8 mouse cellular contexts compared by ENCODE assay signal in the genomic region with DNA sequence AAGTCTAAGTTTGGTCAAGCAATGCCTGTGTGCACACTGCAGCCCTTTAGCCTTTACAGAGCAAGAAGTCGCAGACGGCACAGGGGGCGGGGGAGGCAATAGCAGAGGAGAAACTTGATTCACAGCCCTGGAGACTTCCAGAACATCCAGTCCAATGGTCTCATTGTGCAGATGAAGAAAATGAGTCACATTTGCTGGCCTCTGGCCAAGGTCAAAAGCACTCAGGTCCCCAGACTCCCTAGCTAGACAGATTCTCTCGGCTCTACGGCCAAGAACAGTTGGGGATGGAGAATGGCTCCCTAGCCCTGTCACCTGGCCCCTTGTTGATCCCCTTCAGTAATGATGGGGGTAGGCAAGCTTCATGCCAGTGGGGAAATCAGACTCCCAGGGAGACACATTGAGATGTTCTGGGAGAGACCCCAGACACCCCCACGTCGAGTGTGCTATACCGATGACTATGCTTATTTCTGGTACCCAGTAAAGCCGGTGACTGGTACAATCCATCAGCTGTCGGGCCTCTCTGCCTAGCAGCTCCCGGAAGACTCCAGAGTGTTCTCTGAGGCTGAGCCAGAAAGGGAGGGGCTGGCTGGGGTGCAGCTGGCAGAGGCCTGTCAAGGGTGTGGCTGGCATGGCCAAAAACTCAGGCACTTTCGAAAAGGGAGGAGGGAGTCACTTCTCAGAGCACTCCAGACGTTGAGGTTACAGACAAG. TPM values are rescaled to one million over a fixed set of nuclear protein-coding genes. Genes with fewer than 3 reads are reported as not detected.
DNase-seq lines count a peak whose midpoint lies in the region; ATAC-seq lines count a peak whose summit lies in the region.

No protein-coding gene starts in this region.

- no peak overlapping the region for H3K4me3 ChIP-seq in heart, embryonic 15.5 days
- no peak overlapping the region for H3K4me3 ChIP-seq in limb, embryonic 15.5 days
- no peak overlapping the region for H3K4me3 ChIP-seq in stomach, embryonic 14.5 days (ENCODE audit: low read depth, low read length)

- no peak for DNase-seq in frontal cortex, postnatal 25 days (ENCODE audit: low spot score in 2 of 2)
- peak; percentile 97 for DNase-seq in 3T3-L1 (ENCODE audit: low read depth, low spot score)
- peak; percentile 40 to 53 for DNase-seq in cerebellum, postnatal 25 days
- no peak for DNase-seq in left cerebral cortex, adult 11 months (ENCODE audit: low spot score)

- H3K36me3 ChIP-seq in heart, embryonic 15.5 days: no peaks in the 10 kb centered on the region
- H3K36me3 ChIP-seq in limb, embryonic 15.5 days: no peaks in the 10 kb centered on the region
- no peaks in the 10 kb centered on the region for H3K36me3 ChIP-seq in stomach, embryonic 14.5 days (ENCODE audit: control insufficient read depth, insufficient read depth, low read length)

- peak overlapping the region; percentile 70 for H3K27ac ChIP-seq in heart, embryonic 15.5 days
- H3K27ac ChIP-seq in limb, embryonic 15.5 days: peak overlapping the region; percentile 75
- H3K27ac ChIP-seq in stomach, embryonic 14.5 days (ENCODE audit: low read length): 0 out of 2 replicates have a peak overlapping the region, but pooled peaks have one; percentile 6

- H3K9me3 ChIP-seq in heart, embryonic 15.5 days (replicated peaks): no peaks in the 10 kb centered on the region
- no peaks in the 10 kb centered on the region for H3K9me3 ChIP-seq in limb, embryonic 15.5 days
- no peaks in the 10 kb centered on the region for H3K9me3 ChIP-seq in stomach, embryonic 14.5 days (ENCODE audit: control insufficient read depth, low read depth, low read length)

- peak overlapping the region; percentile 20; the same call in 1 of the 2 replicates for H3K4me2 ChIP-seq in heart, embryonic 15.5 days
- no peak overlapping the region for H3K4me2 ChIP-seq in limb, embryonic 15.5 days
- H3K4me2 ChIP-seq in stomach, embryonic 14.5 days (replicated peaks; ENCODE audit: low read depth, low read length): no peak overlapping the region

- no peaks in the 10 kb centered on the region for H3K27me3 ChIP-seq in heart, embryonic 15.5 days
- peaks cover 6% of the 10 kb centered on the region; the same call in 1 of the 2 replicates for H3K27me3 ChIP-seq in limb, embryonic 15.5 days
- H3K27me3 ChIP-seq in stomach, embryonic 14.5 days (ENCODE audit: control insufficient read depth, insufficient read depth, low read length): no peaks in the 10 kb centered on the region

- peak overlapping the region; percentile 18; the same call in 1 of the 2 replicates for H3K9ac ChIP-seq in heart, embryonic 15.5 days
- no peak overlapping the region for H3K9ac ChIP-seq in limb, embryonic 15.5 days
- H3K9ac ChIP-seq in stomach, embryonic 14.5 days (replicated peaks; ENCODE audit: low read depth, low read length): no peak overlapping the region

- peaks cover 25% of the 10 kb centered on the region for H3K4me1 ChIP-seq in heart, embryonic 15.5 days (replicated peaks)
- peaks cover 25% of the 10 kb centered on the region for H3K4me1 ChIP-seq in limb, embryonic 15.5 days
- peaks cover 8% of the 10 kb centered on the region; the same call in 1 of the 2 replicates for H3K4me1 ChIP-seq in stomach, embryonic 14.5 days (ENCODE audit: control insufficient read depth, insufficient read depth, low read length)

- WGBS in heart, embryonic 15.5 days: 23% methylated on average over 13 of the region's 13 CpGs
- 33% methylated on average over 13 of the region's 13 CpGs for WGBS in limb, embryonic 15.5 days
- WGBS in stomach, embryonic 14.5 days: 26% methylated on average over 13 of the region's 13 CpGs

- ATAC-seq in frontal cortex, adult (ENCODE audit: low TSS enrichment): peak; percentile 31; the same call in 1 of the 2 replicates
- peak; percentile 83 for ATAC-seq in heart, embryonic 15.5 days (replicated peaks; ENCODE audit: insufficient number of reproducible peaks, insufficient read depth, low FRiP score, low read depth)
- peak; percentile 81 for ATAC-seq in limb, embryonic 15.5 days (ENCODE audit: insufficient number of reproducible peaks, low FRiP score, low TSS enrichment, low read depth)
- ATAC-seq in stomach, embryonic 14.5 days (ENCODE audit: insufficient number of reproducible peaks, insufficient read depth, low FRiP score, low read depth): peak; percentile 57

RNA-seq across cellular contexts. Expression of a gene that starts 8.1 kb away (rescaled TPM):
- 743 and 952 TPM in 2 replicates for polyA plus RNA-seq in heart, embryonic 15.5 days (2015; fragmentation: Nextera tagmentation; extraction: Ambion mirVana)
- 1,190 and 1,326 TPM in 2 replicates for polyA plus RNA-seq in limb, embryonic 15.5 days (2015; fragmentation: Nextera tagmentation; extraction: Ambion mirVana)
- polyA plus RNA-seq in stomach, embryonic 14.5 days (2014; fragmentation: Nextera tagmentation; extraction: Ambion mirVana): 221 and 237 TPM in 2 replicates

RNA-seq across cellular contexts. Expression of a gene that starts 54.8 kb away (rescaled TPM):
- 150 and 166 TPM in 2 replicates for polyA plus RNA-seq in heart, embryonic 15.5 days (2015; fragmentation: Nextera tagmentation; extraction: Ambion mirVana)
- polyA plus RNA-seq in limb, embryonic 15.5 days (2015; fragmentation: Nextera tagmentation; extraction: Ambion mirVana): 162 and 168 TPM in 2 replicates
- 99.4 and 101 TPM in 2 replicates for polyA plus RNA-seq in stomach, embryonic 14.5 days (2014; fragmentation: Nextera tagmentation; extraction: Ambion mirVana)

Comparison
In these comparisons a context has a peak if more than half of its experiments do, and no peak if none do; other contexts are left out.
1. ATAC-seq: peak in every context shown above with its lines; median percentile 83 in heart, embryonic 15.5 days; 81 in limb, embryonic 15.5 days; 57 in stomach, embryonic 14.5 days; 31 in frontal cortex, adult.
2. DNase-seq: peak in 3T3-L1 (single experiment) and cerebellum, postnatal 25 days (2 of 2); none in frontal cortex, postnatal 25 days (0 of 2) and left cerebral cortex, adult 11 months (single experiment).
3. H3K27ac ChIP-seq: peak in every context shown above with its lines; median percentile 75 in limb, embryonic 15.5 days; 70 in heart, embryonic 15.5 days; 6 in stomach, embryonic 14.5 days.